Mouse (Mus musculus): ENCODE data around the gene Tmem266. TPM values are rescaled to one million over a fixed set of nuclear protein-coding genes. Genes with fewer than 3 reads are reported as not detected.

The Tmem266 gene
- polyA plus RNA-seq, 1 experiment from 2014 or later: 3.2 TPM

DNA sequence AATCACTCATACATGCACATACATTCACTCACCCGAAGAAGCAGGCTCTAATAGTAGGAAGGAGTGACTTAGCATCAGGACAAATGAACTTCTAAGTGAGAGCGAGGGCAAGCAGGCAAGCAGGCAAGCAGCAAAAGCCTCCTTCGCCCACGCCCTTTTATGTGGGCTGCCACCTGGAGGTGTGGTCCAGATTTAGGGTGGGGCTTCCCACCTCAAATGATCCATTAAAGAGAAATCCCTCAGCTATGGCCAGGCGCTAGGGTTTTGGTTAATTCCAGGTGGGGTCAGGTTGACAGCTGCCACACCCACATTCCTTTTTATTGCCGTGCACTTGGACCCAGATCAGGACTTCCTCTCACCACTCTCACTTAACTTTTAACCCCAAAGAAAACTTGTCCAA, 83.7 kb downstream of the Tmem266 start:
- no peaks in the 10 kb centered on the region for H3K9me3 ChIP-seq
- no peak overlapping the region for H3K4me2 ChIP-seq (replicated peaks)
- peaks cover 11% of the 10 kb centered on the region for H3K4me1 ChIP-seq (replicated peaks)
- H3K27ac ChIP-seq: no peak overlapping the region
- ATAC-seq: no peak
- WGBS: 66% methylated on average over 6 of the region's 6 CpGs
- H3K27me3 ChIP-seq: no peaks in the 10 kb centered on the region
- no peak overlapping the region for H3K9ac ChIP-seq (replicated peaks)
- H3K4me3 ChIP-seq (replicated peaks): no peak overlapping the region
- no peaks in the 10 kb centered on the region for H3K36me3 ChIP-seq

DNA sequence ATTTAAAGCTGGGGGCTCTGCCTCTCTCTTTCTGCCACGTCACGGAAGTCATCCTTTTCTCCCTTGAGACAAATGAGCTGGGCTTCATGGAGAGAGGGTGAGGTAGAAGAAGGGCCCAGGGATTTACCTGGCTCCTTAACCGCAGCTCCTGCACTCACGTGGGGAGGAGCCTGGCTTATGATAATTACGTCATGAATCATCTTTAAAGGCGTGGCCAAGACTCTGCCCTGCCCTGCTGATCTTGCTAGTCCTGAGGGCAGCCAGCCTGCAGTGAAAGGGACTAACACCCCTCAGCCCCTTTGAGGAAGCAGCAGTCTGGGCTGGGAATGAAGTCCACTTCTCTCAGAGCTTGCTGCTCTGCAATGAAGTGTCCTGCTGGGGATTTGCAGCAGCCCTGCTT, 84.4 kb downstream of the Tmem266 start:
- Histone ChIP-seq H3K9ac (replicated peaks) (no peak overlapping the region), H3K4me1 (replicated peaks) (peaks cover 11% of the 10 kb centered on the region), H3K9me3 (no peaks in the 10 kb centered on the region), H3K4me2 (replicated peaks) (no peak overlapping the region), H3K27me3 (no peaks in the 10 kb centered on the region), H3K36me3 (no peaks in the 10 kb centered on the region), H3K4me3 (replicated peaks) (no peak overlapping the region), H3K27ac (no peak overlapping the region)
- WGBS: 38% methylated on average over 6 of the region's 6 CpGs
- ATAC-seq: no peak

DNA sequence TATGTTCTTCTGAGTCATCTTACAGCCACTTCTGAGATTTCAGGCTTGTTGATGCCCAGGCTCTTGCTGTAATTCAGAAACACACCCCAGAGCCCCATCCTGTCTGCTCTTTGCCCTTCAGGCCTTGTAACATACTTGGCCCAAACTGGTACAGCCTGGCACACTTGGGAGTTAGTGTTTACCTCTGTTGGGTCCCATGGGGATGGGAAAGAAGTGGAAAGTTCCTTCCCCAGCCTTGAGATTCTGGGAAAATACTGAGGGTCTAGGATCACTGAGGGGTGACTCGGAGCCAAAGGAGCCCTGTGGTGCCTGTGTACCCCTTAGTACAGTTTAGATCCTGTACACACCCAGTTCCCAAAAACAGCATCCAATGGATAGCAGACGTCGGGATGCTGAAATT, 95.1 kb downstream of the Tmem266 start:
- H3K36me3 ChIP-seq: peaks cover 11% of the 10 kb centered on the region; the same call in 1 of the 2 replicates
- H3K4me2 ChIP-seq (replicated peaks): no peak overlapping the region
- 84% methylated on average over 3 of the region's 3 CpGs for WGBS
- H3K27ac ChIP-seq: no peak overlapping the region
- H3K27me3 ChIP-seq: no peaks in the 10 kb centered on the region
- peaks cover 8% of the 10 kb centered on the region; the same call in 1 of the 2 replicates for H3K9me3 ChIP-seq
- ATAC-seq: no peak
- H3K9ac ChIP-seq (replicated peaks): no peak overlapping the region
- H3K4me1 ChIP-seq (replicated peaks): 0 out of 2 replicates have a peak, but pooled peaks cover 3% of the 10 kb centered on the region
- no peak overlapping the region for H3K4me3 ChIP-seq (replicated peaks)

DNA sequence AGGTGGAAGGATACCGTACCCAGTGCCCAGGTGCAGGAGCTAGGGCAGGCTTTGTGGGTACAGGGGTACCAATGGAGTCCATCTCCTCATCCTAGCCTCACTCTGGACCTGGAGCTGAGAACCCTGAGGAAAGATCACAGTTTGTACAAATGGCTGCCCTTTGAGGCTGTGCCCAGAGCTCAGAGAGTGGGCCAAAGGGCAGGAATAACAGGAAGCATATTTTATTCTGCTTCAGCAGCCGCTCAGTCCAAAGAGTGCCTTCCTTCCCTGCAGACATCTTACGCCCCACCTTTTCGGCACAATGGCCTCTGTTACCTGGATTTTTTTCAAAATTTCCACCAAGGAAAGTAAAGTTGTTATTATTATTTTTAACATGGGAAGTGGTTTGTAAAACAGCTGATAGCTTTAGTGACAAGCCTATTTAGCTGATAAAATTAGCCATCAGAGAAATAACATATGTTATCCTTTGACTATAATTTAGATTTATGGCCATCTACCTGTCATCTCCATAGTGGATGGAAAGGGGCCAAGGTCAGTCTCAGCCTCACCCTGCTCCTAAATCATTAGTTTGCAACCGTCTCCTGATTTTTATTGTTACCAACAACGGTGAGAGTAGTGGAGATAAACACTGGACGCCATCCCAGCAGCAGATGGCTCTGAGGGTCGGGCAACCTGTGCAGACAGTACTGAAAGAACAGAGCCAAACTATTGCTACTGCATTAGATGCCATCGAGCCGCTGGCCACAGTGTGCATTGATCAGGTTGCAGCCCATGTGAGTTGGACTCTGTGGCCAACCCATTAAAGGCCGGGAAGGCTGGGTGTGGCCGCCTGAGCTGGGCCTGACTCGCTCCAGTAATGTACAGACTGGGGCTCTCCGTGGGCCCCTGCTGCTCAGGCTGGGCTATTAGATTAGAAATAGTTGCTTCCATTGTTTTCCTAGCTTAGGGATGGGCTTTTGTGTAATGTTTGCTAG, 97.0 kb downstream of the Tmem266 start:
- peaks cover 8% of the 10 kb centered on the region; the same call in 1 of the 2 replicates for H3K9me3 ChIP-seq
- H3K27ac ChIP-seq: no peak overlapping the region
- no peak overlapping the region for H3K4me3 ChIP-seq (replicated peaks)
- no peak for ATAC-seq
- H3K4me1 ChIP-seq (replicated peaks): 0 out of 2 replicates have a peak, but pooled peaks cover 3% of the 10 kb centered on the region
- H3K36me3 ChIP-seq: peaks cover 11% of the 10 kb centered on the region; the same call in 1 of the 2 replicates
- no peak overlapping the region for H3K9ac ChIP-seq (replicated peaks)
- H3K27me3 ChIP-seq: no peaks in the 10 kb centered on the region
- H3K4me2 ChIP-seq (replicated peaks): no peak overlapping the region
- 72% methylated on average over 14 of the region's 14 CpGs for WGBS

DNA sequence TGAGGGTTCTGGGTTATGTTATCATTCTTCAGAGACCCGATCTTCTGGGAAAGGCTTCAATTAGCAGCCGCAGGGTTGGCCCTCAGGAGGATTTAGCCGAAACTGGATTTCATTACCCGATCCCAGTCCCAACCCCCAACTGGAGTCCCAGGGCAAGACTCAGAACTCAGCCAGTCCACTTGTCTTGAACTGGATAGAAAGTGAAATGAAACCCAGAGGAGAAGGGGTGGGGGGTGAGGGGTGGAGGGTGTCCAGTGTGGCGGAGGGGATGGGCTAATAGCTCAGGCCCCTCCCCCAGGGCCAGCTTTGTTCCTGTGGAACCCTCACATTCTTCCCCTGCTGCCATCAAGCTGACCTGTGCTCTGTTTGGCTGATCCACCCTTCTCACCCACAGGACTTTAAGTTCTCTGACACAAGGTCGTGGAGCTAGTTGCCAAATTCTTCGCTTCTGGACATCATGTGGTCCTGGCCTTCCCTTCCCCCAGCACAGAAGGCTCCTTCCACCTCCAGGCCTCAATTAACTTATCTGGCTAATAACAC, 98.6 kb downstream of the Tmem266 start:
- no peaks in the 10 kb centered on the region for H3K27me3 ChIP-seq
- H3K4me2 ChIP-seq (replicated peaks): no peak overlapping the region
- H3K27ac ChIP-seq: no peak overlapping the region
- H3K9me3 ChIP-seq: peaks cover 8% of the 10 kb centered on the region; the same call in 1 of the 2 replicates
- no peak overlapping the region for H3K9ac ChIP-seq (replicated peaks)
- peaks cover 7% of the 10 kb centered on the region; the same call in 1 of the 2 replicates for H3K4me1 ChIP-seq (replicated peaks)
- no peak overlapping the region for H3K4me3 ChIP-seq (replicated peaks)
- ATAC-seq: no peak
- WGBS: 65% methylated on average over 7 of the region's 7 CpGs
- peaks cover 11% of the 10 kb centered on the region; the same call in 1 of the 2 replicates for H3K36me3 ChIP-seq

DNA sequence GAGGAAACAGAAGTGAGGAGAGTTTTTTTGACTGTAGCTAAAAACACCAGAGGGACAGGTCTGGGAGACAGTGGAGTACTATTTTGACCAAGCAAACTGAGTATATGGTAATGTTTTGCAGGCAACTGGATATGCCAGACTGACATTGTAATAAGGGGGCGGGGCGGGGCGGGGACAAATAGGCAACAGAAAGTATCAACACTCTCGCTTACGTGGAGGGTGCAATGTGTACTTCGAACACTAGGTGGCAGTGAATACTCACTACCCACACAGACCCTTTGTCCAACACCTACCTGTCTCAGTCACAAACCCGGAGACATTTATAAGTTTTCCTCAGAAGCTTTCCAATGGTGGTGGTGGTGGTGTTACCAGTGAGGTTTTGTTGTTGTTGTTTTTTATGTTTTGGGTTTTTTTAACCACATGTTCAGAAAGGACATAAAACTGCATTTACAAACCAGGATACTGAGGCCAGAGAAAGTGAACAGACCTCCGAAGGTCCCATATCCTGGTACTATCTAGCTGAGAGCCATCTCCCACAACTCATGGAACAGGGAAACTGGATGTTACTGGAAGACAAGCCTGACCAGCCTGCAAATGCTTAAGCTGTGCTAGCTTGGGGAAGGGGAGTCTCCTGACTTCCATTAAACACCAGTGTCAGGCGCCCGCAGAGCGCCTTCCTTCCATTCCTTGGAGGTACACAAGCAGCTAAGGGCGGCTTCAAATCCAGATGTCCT, 102.7 kb downstream of the Tmem266 start:
- Histone ChIP-seq H3K9me3 (no peaks in the 10 kb centered on the region), H3K4me3 (replicated peaks) (no peak overlapping the region), H3K36me3 (no peaks in the 10 kb centered on the region), H3K27ac (no peak overlapping the region), H3K4me2 (replicated peaks) (no peak overlapping the region), H3K4me1 (replicated peaks) (peaks cover 13% of the 10 kb centered on the region), H3K27me3 (no peaks in the 10 kb centered on the region), H3K9ac (replicated peaks) (no peak overlapping the region)
- ATAC-seq: peak; percentile 71
- 35% methylated on average over 12 of the region's 12 CpGs for WGBS

DNA sequence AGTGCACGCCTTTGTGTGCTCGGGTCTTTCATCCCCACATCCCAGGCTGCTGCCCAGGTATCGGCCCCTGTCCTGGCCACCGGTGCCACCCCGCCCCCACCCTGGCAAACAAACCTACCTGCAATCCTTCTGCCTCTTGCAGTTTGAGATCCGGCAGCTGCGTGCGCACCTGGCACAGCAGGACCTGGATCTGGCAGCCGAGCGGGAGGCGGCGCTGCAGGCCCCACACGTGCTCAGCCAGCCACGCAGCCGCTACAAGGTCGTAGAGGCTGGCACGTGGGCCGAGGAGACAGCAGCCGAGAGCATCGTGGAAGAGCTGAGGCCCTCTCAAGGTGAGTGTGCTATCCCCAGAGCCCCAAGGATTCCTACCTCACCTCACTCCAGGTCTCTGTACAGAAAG, 103.4 kb downstream of the Tmem266 start:
- Histone ChIP-seq H3K9me3 (no peaks in the 10 kb centered on the region), H3K4me3 (replicated peaks) (no peak overlapping the region), H3K27ac (no peak overlapping the region), H3K9ac (replicated peaks) (no peak overlapping the region; the same call in 1 of the 2 replicates), H3K36me3 (no peaks in the 10 kb centered on the region), H3K4me2 (replicated peaks) (peak overlapping the region; percentile 21; the same call in 1 of the 2 replicates), H3K4me1 (replicated peaks) (peaks cover 13% of the 10 kb centered on the region), H3K27me3 (no peaks in the 10 kb centered on the region)
- 28% methylated on average over 20 of the region's 20 CpGs for WGBS
- ATAC-seq: peak; percentile 15; the same call in 1 of the 2 replicates

DNA sequence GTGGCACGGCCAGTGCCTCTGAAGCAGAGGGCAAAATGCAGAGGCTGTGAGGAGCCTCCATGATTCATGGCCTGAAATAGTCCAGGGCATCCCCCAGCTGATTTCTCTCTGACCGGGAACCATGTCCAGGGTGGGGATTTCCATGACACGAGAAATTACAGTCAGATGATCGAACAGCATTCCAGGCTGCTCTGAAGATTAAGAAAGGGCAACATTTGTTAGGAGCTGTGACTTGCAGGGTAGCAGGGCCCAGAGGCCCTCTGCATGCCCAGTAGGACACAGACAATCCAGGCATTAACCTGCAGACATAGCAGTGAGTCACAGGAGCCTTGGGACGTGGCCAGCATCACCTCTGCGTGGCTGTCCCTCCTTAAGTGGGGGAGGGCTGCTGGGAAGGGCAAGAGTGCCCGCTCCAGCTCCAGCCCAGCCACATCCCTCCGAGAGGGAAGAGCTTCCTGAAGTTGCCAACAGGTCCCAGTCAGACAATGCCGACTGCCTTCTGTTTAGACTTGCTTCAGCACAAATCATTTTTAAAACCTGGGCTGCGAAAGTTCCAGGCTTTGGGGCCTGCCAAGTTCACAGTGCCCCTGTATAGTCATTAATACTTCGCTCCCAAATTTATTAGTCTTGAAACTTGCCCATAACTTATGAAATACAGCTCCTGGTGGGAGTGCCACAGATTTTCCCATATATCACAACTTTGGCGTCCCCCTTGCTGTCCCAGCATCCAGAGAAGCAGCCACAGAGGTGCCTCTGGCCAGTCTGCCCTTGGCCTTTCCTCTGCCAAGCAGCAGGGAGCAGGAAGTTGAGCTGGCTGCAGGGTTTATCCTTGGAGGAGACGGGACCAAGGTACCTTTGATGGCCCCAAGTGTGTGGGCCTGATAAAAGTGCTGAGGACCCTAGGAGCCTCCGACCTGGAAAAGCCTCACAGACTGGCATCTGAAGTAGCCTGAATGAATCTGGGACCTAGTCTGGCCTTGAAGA, 105.9 kb downstream of the Tmem266 start:
- ATAC-seq: no peak
- peaks cover 13% of the 10 kb centered on the region for H3K4me1 ChIP-seq (replicated peaks)
- H3K27ac ChIP-seq: no peak overlapping the region
- H3K9ac ChIP-seq (replicated peaks): no peak overlapping the region
- 78% methylated on average over 14 of the region's 14 CpGs for WGBS
- no peak overlapping the region for H3K4me3 ChIP-seq (replicated peaks)
- no peaks in the 10 kb centered on the region for H3K27me3 ChIP-seq
- H3K9me3 ChIP-seq: no peaks in the 10 kb centered on the region
- H3K36me3 ChIP-seq: no peaks in the 10 kb centered on the region; the same call in 1 of the 2 replicates
- H3K4me2 ChIP-seq (replicated peaks): no peak overlapping the region

DNA sequence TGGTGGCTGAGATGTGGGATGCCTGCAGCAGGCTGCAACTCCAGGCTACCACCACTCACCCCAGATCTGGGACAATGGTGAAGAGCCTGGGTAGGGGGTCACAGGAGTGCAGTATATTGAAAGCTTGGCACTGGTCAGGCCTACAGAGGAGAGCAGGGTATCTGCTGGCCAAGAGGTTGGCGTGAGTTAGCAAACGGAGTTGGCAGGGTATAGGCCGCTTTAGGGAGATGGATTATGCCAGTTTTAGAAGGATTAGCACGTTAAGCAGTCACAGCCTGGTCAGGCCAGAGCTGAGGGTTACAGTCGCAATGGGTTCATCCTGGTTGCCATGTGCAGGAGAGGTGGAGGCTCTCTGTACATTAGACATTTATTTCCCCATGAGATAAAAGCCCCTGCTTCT, 107.2 kb downstream of the Tmem266 start:
- no peaks in the 10 kb centered on the region for H3K9me3 ChIP-seq
- ATAC-seq: no peak
- H3K4me2 ChIP-seq (replicated peaks): no peak overlapping the region
- H3K4me1 ChIP-seq (replicated peaks): peaks cover 13% of the 10 kb centered on the region
- H3K27me3 ChIP-seq: no peaks in the 10 kb centered on the region
- H3K9ac ChIP-seq (replicated peaks): no peak overlapping the region
- whole genome bisulfite sequencing: 81% methylated on average over 5 of the region's 5 CpGs
- H3K4me3 ChIP-seq (replicated peaks): no peak overlapping the region
- no peaks in the 10 kb centered on the region; the same call in 1 of the 2 replicates for H3K36me3 ChIP-seq
- no peak overlapping the region for H3K27ac ChIP-seq

DNA sequence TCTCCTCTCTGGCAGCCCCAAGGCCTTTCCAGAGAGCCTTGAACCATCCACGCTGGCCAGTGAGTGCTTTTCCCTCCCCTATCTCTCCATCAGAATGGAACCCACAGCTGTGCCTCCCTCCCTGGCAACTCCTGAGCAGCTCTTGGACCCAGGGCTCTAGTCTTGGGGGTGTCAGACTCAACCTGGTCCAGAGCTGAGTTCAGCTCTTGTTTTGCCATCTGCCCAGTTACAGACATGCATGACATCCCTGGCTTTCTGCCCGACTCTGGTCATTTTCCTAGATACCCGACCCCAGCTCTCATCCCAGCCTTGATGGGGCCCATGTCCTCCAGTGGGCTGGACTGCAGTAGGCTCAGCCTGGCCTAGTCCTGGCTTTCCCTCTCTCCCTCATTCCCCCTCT, 111.7 kb downstream of the Tmem266 start:
- no peak overlapping the region for H3K4me3 ChIP-seq (replicated peaks)
- no peak overlapping the region for H3K9ac ChIP-seq (replicated peaks)
- peaks cover 1% of the 10 kb centered on the region for H3K4me1 ChIP-seq (replicated peaks)
- 78% methylated on average over 3 of the region's 3 CpGs for WGBS
- H3K27me3 ChIP-seq: no peaks in the 10 kb centered on the region
- no peaks in the 10 kb centered on the region for H3K9me3 ChIP-seq
- no peak for ATAC-seq
- H3K27ac ChIP-seq: no peak overlapping the region
- no peak overlapping the region for H3K4me2 ChIP-seq (replicated peaks)
- H3K36me3 ChIP-seq: no peaks in the 10 kb centered on the region; the same call in 1 of the 2 replicates

DNA sequence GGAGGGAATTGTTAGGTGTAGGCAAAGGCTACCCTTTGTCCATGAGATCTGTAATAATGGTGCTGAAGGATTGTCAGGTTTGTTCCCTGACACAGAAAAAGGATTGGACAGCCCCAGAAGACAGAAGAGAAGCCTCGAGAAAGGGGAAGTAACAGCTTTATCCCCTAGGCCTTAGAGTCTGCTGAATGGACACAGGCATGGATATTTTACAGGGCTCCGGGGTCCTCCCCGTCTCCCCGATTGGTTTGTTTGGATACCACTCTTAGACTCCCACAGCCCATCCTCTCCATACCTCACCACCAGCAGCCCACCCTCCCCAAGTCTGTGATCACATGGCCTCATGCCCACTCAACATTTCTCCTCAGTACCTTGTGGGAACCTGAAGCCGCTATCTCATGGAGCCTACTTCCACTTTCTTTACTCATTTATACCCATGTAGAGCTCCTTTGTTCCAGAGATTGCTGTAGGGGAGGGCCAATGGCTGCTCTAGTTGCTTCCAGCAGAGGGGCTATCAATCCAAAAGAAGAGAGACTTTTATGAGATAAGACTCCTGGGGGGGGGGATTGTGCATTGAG, 112.6 kb downstream of the Tmem266 start:
- Histone ChIP-seq H3K4me1 (replicated peaks) (no peaks in the 10 kb centered on the region), H3K27ac (no peak overlapping the region), H3K36me3 (no peaks in the 10 kb centered on the region; the same call in 1 of the 2 replicates), H3K9ac (replicated peaks) (no peak overlapping the region), H3K27me3 (no peaks in the 10 kb centered on the region), H3K4me2 (replicated peaks) (no peak overlapping the region), H3K9me3 (no peaks in the 10 kb centered on the region), H3K4me3 (replicated peaks) (no peak overlapping the region)
- 94% methylated on average over 5 of the region's 5 CpGs for WGBS
- ATAC-seq: no peak
